Mouse (Mus musculus) effector memory CD4-positive, alpha-beta T cell, adult 7 months (primary cell): ENCODE results near the gene Pdk4. TPM values are rescaled to one million over a fixed set of nuclear protein-coding genes. Genes with fewer than 3 reads are reported as not detected.

Experiments
- polyA plus RNA-seq: library from polyadenylated mRNA; unstranded; fragments of 100-300 nt; shearing (Covaris generic); gene quantifications from one replicate; pipeline ENCODE4 v1.2.1, GENCODE M21; 2017

Pdk4 gene
- 0.11 TPM for polyA plus RNA-seq

DNA sequence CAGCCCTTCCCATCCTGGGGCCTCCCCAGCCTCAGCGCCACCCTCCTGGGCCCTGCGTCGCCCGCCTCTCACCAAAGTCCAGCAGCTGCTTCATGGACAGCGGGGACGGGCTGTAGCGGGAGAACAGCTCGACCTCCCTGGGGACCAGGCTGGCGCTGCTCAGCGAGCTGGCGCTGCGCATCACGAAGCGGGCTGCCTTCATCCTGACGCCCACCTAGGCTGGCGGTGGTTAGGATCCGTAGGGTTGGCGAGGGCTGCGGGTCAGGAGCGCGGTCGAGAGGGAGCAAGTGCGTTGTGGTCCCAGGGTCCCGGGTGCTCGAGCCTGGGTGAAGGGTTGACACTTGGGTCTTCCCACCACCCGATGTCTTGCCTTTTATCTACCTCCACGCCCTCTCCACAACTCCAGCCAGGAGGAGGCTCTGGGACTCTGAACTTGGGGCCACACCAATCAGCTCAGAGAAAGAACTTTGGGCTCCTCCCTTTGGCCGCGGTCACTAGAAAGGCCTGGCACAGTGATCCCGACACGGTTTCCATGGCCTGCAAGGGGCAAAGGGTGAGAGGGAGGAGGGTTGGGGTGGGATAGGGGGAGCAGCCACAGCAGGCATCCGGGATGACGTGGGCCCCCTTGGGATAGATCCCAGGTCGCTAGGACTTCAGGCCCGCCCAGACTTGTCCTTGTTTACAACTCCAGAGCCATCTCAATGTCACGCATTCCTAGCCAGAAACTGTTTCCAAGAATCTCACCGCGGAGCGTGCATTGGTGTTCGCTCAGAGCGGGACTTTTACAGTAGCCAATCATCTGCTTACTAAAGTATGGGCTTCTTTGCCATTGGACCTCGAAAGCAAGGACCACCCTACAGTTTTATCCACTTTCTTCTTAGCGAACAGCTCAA, at the start of gene Pdk4:
Gene Pdk4 (minus strand): TSS at position 349 of the 893 bp plus-strand sequence.

Other genes starting within 250 kb of the Pdk4 start
- gene Pon3, start 240.0 kb downstream of the Pdk4 start, polyA plus RNA-seq, result 2.7 TPM
- 74.8 TPM for gene Pon2, start 197.9 kb downstream of the Pdk4 start, polyA plus RNA-seq
- 0.73 TPM for gene Asb4, start 112.9 kb downstream of the Pdk4 start, polyA plus RNA-seq
- not detected for gene Dync1i1, start 229.3 kb upstream of the Pdk4 start, polyA plus RNA-seq